Mouse (Mus musculus): ENCODE measurements around the gene AI661453.

AI661453 gene

GRCm38 (mm10) chr17:47436156-47436906, at the start of gene AI661453:
AI661453 (plus strand) TSS chr17:47436615.
- Histone ChIP-seq H3K36me3 (ENCODE audit: insufficient read depth, low read length) (no peaks in the 10 kb centered on the region), H3K9me3 (ENCODE audit: low read length) (no peaks in the 10 kb centered on the region), H3K4me1 (replicated peaks; ENCODE audit: low read depth, low read length) (peaks cover 46% of the 10 kb centered on the region), H3K27me3 (ENCODE audit: insufficient read depth, low read length) (peaks cover 30% of the 10 kb centered on the region), H3K4me3 (replicated peaks; ENCODE audit: low read length) (peak within 1 kb of the TSS; percentile 84)
- no peak for TF ChIP-seq NANOG (IDR thresholded peaks at IDR 0.05; ENCODE audit: borderline replicate concordance, low read length)
- TF ChIP-seq CTCF (conservative IDR thresholded peaks at IDR 0.05; ENCODE audit: low read length) = no peak
- TF ChIP-seq POU5F1 (IDR thresholded peaks at IDR 0.05; ENCODE audit: borderline replicate concordance, low read length) = no peak

- H3K4me1 ChIP-seq (replicated peaks; ENCODE audit: low read depth, low read length) = peaks cover 13% of the 10 kb centered on the region
- no peak for TF ChIP-seq POU5F1 (IDR thresholded peaks at IDR 0.05; ENCODE audit: borderline replicate concordance, low read length)
- TF ChIP-seq CTCF (conservative IDR thresholded peaks at IDR 0.05; ENCODE audit: low read length) = peak; percentile 96
- TF ChIP-seq NANOG (IDR thresholded peaks at IDR 0.05; ENCODE audit: borderline replicate concordance, low read length) = no peak
- H3K36me3 ChIP-seq (ENCODE audit: insufficient read depth, low read length) = peaks cover 8% of the 10 kb centered on the region
- peaks cover 35% of the 10 kb centered on the region for H3K9me3 ChIP-seq (ENCODE audit: low read length)
- H3K4me3 ChIP-seq (replicated peaks; ENCODE audit: low read length) = no peak overlapping the region
- H3K27me3 ChIP-seq (ENCODE audit: insufficient read depth, low read length) = peaks cover 4% of the 10 kb centered on the region; the same call in 1 of the 2 replicates
These were observed 49.8 kb upstream of the AI661453 start for GRCm38 (mm10) chr17:47386649-47387048.

GRCm38 (mm10) chr17:47394223-47394869, 42.1 kb upstream of the AI661453 start:
- no peaks in the 10 kb centered on the region for H3K36me3 ChIP-seq (ENCODE audit: insufficient read depth, low read length)
- peak overlapping the region; percentile 74; the same call in 1 of the 2 replicates for H3K4me3 ChIP-seq (replicated peaks; ENCODE audit: low read length)
- no peaks in the 10 kb centered on the region for H3K9me3 ChIP-seq (ENCODE audit: low read length)
- H3K4me1 ChIP-seq (replicated peaks; ENCODE audit: low read depth, low read length) = peaks cover 48% of the 10 kb centered on the region
- H3K27me3 ChIP-seq (ENCODE audit: insufficient read depth, low read length) = peaks cover 54% of the 10 kb centered on the region
- TF ChIP-seq POU5F1 (IDR thresholded peaks at IDR 0.05; ENCODE audit: borderline replicate concordance, low read length) (no peak), NANOG (IDR thresholded peaks at IDR 0.05; ENCODE audit: borderline replicate concordance, low read length) (no peak), CTCF (conservative IDR thresholded peaks at IDR 0.05; ENCODE audit: low read length) (no peak)

GRCm38 (mm10) chr17:47395376-47395913, 41.0 kb upstream of the AI661453 start:
- Histone ChIP-seq H3K36me3 (ENCODE audit: insufficient read depth, low read length) (no peaks in the 10 kb centered on the region), H3K4me3 (replicated peaks; ENCODE audit: low read length) (peak overlapping the region; percentile 74), H3K4me1 (replicated peaks; ENCODE audit: low read depth, low read length) (peaks cover 45% of the 10 kb centered on the region), H3K27me3 (ENCODE audit: insufficient read depth, low read length) (peaks cover 62% of the 10 kb centered on the region), H3K9me3 (ENCODE audit: low read length) (no peaks in the 10 kb centered on the region)
- TF ChIP-seq POU5F1 (IDR thresholded peaks at IDR 0.05; ENCODE audit: borderline replicate concordance, low read length) (no peak), CTCF (conservative IDR thresholded peaks at IDR 0.05; ENCODE audit: low read length) (no peak), NANOG (IDR thresholded peaks at IDR 0.05; ENCODE audit: borderline replicate concordance, low read length) (no peak)

- Histone ChIP-seq H3K9me3 (ENCODE audit: low read length) (no peaks in the 10 kb centered on the region), H3K36me3 (ENCODE audit: insufficient read depth, low read length) (no peaks in the 10 kb centered on the region), H3K27me3 (ENCODE audit: insufficient read depth, low read length) (peaks cover 44% of the 10 kb centered on the region), H3K4me1 (replicated peaks; ENCODE audit: low read depth, low read length) (peaks cover 25% of the 10 kb centered on the region), H3K4me3 (replicated peaks; ENCODE audit: low read length) (no peak overlapping the region)
- no peak for TF ChIP-seq POU5F1 (IDR thresholded peaks at IDR 0.05; ENCODE audit: borderline replicate concordance, low read length)
- no peak for TF ChIP-seq CTCF (conservative IDR thresholded peaks at IDR 0.05; ENCODE audit: low read length)
- TF ChIP-seq NANOG (IDR thresholded peaks at IDR 0.05; ENCODE audit: borderline replicate concordance, low read length) = no peak
These were observed 37.3 kb upstream of the AI661453 start for GRCm38 (mm10) chr17:47399091-47399490.

GRCm38 (mm10) chr17:47400451-47400850, 36.0 kb upstream of the AI661453 start, which contains the start of gene Guca1a:
Guca1a (minus strand) TSS chr17:47400584.
- Histone ChIP-seq H3K4me1 (replicated peaks; ENCODE audit: low read depth, low read length) (peaks cover 12% of the 10 kb centered on the region), H3K4me3 (replicated peaks; ENCODE audit: low read length) (no peak within 1 kb of the TSS), H3K36me3 (ENCODE audit: insufficient read depth, low read length) (no peaks in the 10 kb centered on the region), H3K27me3 (ENCODE audit: insufficient read depth, low read length) (peaks cover 40% of the 10 kb centered on the region), H3K9me3 (ENCODE audit: low read length) (no peaks in the 10 kb centered on the region)
- no peak for TF ChIP-seq NANOG (IDR thresholded peaks at IDR 0.05; ENCODE audit: borderline replicate concordance, low read length)
- no peak for TF ChIP-seq CTCF (conservative IDR thresholded peaks at IDR 0.05; ENCODE audit: low read length)
- TF ChIP-seq POU5F1 (IDR thresholded peaks at IDR 0.05; ENCODE audit: borderline replicate concordance, low read length) = no peak

- Histone ChIP-seq H3K27me3 (ENCODE audit: insufficient read depth, low read length) (peaks cover 48% of the 10 kb centered on the region), H3K4me1 (replicated peaks; ENCODE audit: low read depth, low read length) (peaks cover 7% of the 10 kb centered on the region; the same call in 1 of the 2 replicates)
- TF ChIP-seq NANOG (IDR thresholded peaks at IDR 0.05; ENCODE audit: borderline replicate concordance, low read length) (no peak), CTCF (conservative IDR thresholded peaks at IDR 0.05; ENCODE audit: low read length) (peak; percentile 37), POU5F1 (IDR thresholded peaks at IDR 0.05; ENCODE audit: borderline replicate concordance, low read length) (no peak)
These were observed 28.5 kb upstream of the AI661453 start for GRCm38 (mm10) chr17:47407717-47408557.

More at GRCm38 (mm10) chr17:47407717-47408557, 28.5 kb upstream of the AI661453 start:
- Histone ChIP-seq H3K4me3 (replicated peaks; ENCODE audit: low read length) (no peak overlapping the region), H3K9me3 (ENCODE audit: low read length) (no peaks in the 10 kb centered on the region), H3K36me3 (ENCODE audit: insufficient read depth, low read length) (no peaks in the 10 kb centered on the region)
